Mouse (Mus musculus): Measurements from ENCODE around the gene Gadd45a.

DNA sequence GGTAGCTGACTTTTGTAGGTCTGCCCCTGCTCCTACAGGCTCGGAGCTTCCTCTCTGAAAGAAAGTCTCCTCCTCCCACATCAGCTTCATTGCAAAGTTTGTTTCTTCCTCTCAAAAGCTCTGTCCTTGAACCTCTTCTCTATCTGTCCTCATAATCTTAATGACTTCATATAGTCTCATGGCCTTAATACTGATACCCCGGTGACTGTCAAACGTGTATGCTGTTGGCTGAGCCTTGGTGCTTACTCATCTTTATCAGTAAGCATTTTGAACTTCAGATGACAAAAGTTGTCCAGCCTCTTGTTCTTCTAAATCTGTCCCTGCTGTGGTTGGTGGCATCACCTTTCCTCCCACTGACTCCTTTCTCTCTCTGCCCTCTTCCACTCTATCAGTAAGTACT, 8.2 kb upstream of the Gadd45a start:
- no peak for TF ChIP-seq POLR2A (IDR thresholded peaks at IDR 0.05; ENCODE audit: insufficient read length, low read depth)
- no peak for TF ChIP-seq E2F4 (IDR thresholded peaks at IDR 0.05; ENCODE audit: insufficient read depth)
- TF ChIP-seq MAX (IDR thresholded peaks at IDR 0.05; ENCODE audit: low read depth) = no peak
- TF ChIP-seq TCF12 (IDR thresholded peaks at IDR 0.05; ENCODE audit: insufficient read depth, poor library complexity, severe bottlenecking) = no peak

Measured in myocyte (in vitro differentiated cells).